Mouse (Mus musculus): ENCODE data around the gene Plekhm3. TPM values are rescaled to one million over a fixed set of nuclear protein-coding genes. Genes with fewer than 3 reads are reported as not detected.
A peak's percentile ranks its signal among the peaks of the same experiment; 100 is the strongest.

Gene Plekhm3
- polyA plus RNA-seq (2014; fragmentation: Nextera tagmentation; extraction: Ambion mirVana) = 8.4 and 9.0 TPM in 2 replicates

GRCm38 (mm10) chr1:64956479-64956961, at the start of gene Plekhm3:
Gene Plekhm3 (minus strand): TSS chr1:64956824.
- peak; percentile 69; the same call in 1 of the 2 replicates for ATAC-seq (ENCODE audit: insufficient number of reproducible peaks, insufficient read depth, low FRiP score, low read depth)
- H3K36me3 ChIP-seq (ENCODE audit: control insufficient read depth, insufficient read depth, low read length) = no peaks in the 10 kb centered on the region
- H3K27ac ChIP-seq (replicated peaks in 1 of 2; ENCODE audit: control insufficient read depth in 1 of 2, insufficient read depth in 1 of 2, low read depth in 2 of 2, low read length in 2 of 2) = peak within 1 kb of the TSS in 1 of 2 experiments; percentile 12; a peak in 1 of 4 replicates
- peak within 1 kb of the TSS; percentile 89 for H3K9ac ChIP-seq (ENCODE audit: low read length)
- under 1% methylated on average over 43 of the region's 43 CpGs for WGBS
- H3K4me2 ChIP-seq (ENCODE audit: low read length) = peak within 1 kb of the TSS; percentile 65
- H3K4me3 ChIP-seq (ENCODE audit: control insufficient read depth in 1 of 2, insufficient read depth in 1 of 2, low read depth in 1 of 2, low read length in 2 of 2) = peak within 1 kb of the TSS; percentile 75 to 93
- no peaks in the 10 kb centered on the region for H3K27me3 ChIP-seq (ENCODE audit: control insufficient read depth, insufficient read depth, low read length)
- H3K4me1 ChIP-seq (ENCODE audit: control insufficient read depth in 2 of 2, insufficient read depth in 2 of 2, low read length in 2 of 2) = no peaks in the 10 kb centered on the region; a peak in 2 of 4 replicates
- H3K9me3 ChIP-seq (ENCODE audit: control insufficient read depth, low read length) = no peaks in the 10 kb centered on the region

- H3K4me2 ChIP-seq (ENCODE audit: low read length) = no peak overlapping the region
- no peak overlapping the region for H3K27ac ChIP-seq (replicated peaks in 1 of 2; ENCODE audit: control insufficient read depth in 1 of 2, insufficient read depth in 1 of 2, low read depth in 2 of 2, low read length in 2 of 2)
- no peak overlapping the region for H3K4me3 ChIP-seq (ENCODE audit: control insufficient read depth in 1 of 2, insufficient read depth in 1 of 2, low read depth in 1 of 2, low read length in 2 of 2)
- no peaks in the 10 kb centered on the region for H3K36me3 ChIP-seq (ENCODE audit: control insufficient read depth, insufficient read depth, low read length)
- H3K9ac ChIP-seq (ENCODE audit: low read length) = no peak overlapping the region
- H3K9me3 ChIP-seq (ENCODE audit: control insufficient read depth, low read length) = peaks cover 6% of the 10 kb centered on the region; the same call in 1 of the 2 replicates
- 88% methylated on average over 6 of the region's 6 CpGs for WGBS
- H3K27me3 ChIP-seq (ENCODE audit: control insufficient read depth, insufficient read depth, low read length) = no peaks in the 10 kb centered on the region
- H3K4me1 ChIP-seq (ENCODE audit: control insufficient read depth in 2 of 2, insufficient read depth in 2 of 2, low read length in 2 of 2) = no peaks in the 10 kb centered on the region
- no peak for ATAC-seq (ENCODE audit: insufficient number of reproducible peaks, insufficient read depth, low FRiP score, low read depth)
These were observed 49.0 kb upstream of the Plekhm3 start for GRCm38 (mm10) chr1:65005575-65005974.

- H3K4me3 ChIP-seq (ENCODE audit: control insufficient read depth in 1 of 2, insufficient read depth in 1 of 2, low read depth in 1 of 2, low read length in 2 of 2) = no peak overlapping the region
- WGBS = 37% methylated on average over 4 of the region's 4 CpGs
- no peaks in the 10 kb centered on the region for H3K4me1 ChIP-seq (ENCODE audit: control insufficient read depth in 2 of 2, insufficient read depth in 2 of 2, low read length in 2 of 2)
- H3K27me3 ChIP-seq (ENCODE audit: control insufficient read depth, insufficient read depth, low read length) = no peaks in the 10 kb centered on the region
- peaks cover 6% of the 10 kb centered on the region; the same call in 1 of the 2 replicates for H3K9me3 ChIP-seq (ENCODE audit: control insufficient read depth, low read length)
- H3K27ac ChIP-seq (replicated peaks in 1 of 2; ENCODE audit: control insufficient read depth in 1 of 2, insufficient read depth in 1 of 2, low read depth in 2 of 2, low read length in 2 of 2) = no peak overlapping the region
- ATAC-seq (ENCODE audit: insufficient number of reproducible peaks, insufficient read depth, low FRiP score, low read depth) = no peak
- H3K36me3 ChIP-seq (ENCODE audit: control insufficient read depth, insufficient read depth, low read length) = no peaks in the 10 kb centered on the region
- no peak overlapping the region for H3K4me2 ChIP-seq (ENCODE audit: low read length)
- H3K9ac ChIP-seq (ENCODE audit: low read length) = no peak overlapping the region
These were observed 47.9 kb upstream of the Plekhm3 start for GRCm38 (mm10) chr1:65004526-65004925.

- H3K36me3 ChIP-seq (ENCODE audit: control insufficient read depth, insufficient read depth, low read length) = no peaks in the 10 kb centered on the region
- no peaks in the 10 kb centered on the region for H3K27me3 ChIP-seq (ENCODE audit: control insufficient read depth, insufficient read depth, low read length)
- H3K9me3 ChIP-seq (ENCODE audit: control insufficient read depth, low read length) = no peaks in the 10 kb centered on the region
- H3K4me2 ChIP-seq (ENCODE audit: low read length) = no peak overlapping the region
- no peak for ATAC-seq (ENCODE audit: insufficient number of reproducible peaks, insufficient read depth, low FRiP score, low read depth)
- no peaks in the 10 kb centered on the region for H3K4me1 ChIP-seq (ENCODE audit: control insufficient read depth in 2 of 2, insufficient read depth in 2 of 2, low read length in 2 of 2)
- WGBS = 66% methylated on average over 4 of the region's 4 CpGs
- H3K4me3 ChIP-seq (ENCODE audit: control insufficient read depth in 1 of 2, insufficient read depth in 1 of 2, low read depth in 1 of 2, low read length in 2 of 2) = no peak overlapping the region
- H3K27ac ChIP-seq (replicated peaks in 1 of 2; ENCODE audit: control insufficient read depth in 1 of 2, insufficient read depth in 1 of 2, low read depth in 2 of 2, low read length in 2 of 2) = no peak overlapping the region
- no peak overlapping the region for H3K9ac ChIP-seq (ENCODE audit: low read length)
These were observed 36.6 kb upstream of the Plekhm3 start for GRCm38 (mm10) chr1:64993206-64993605.

- no peaks in the 10 kb centered on the region for H3K36me3 ChIP-seq (ENCODE audit: control insufficient read depth, insufficient read depth, low read length)
- H3K4me3 ChIP-seq (ENCODE audit: control insufficient read depth in 1 of 2, insufficient read depth in 1 of 2, low read depth in 1 of 2, low read length in 2 of 2) = no peak overlapping the region
- H3K4me1 ChIP-seq (ENCODE audit: control insufficient read depth in 2 of 2, insufficient read depth in 2 of 2, low read length in 2 of 2) = no peaks in the 10 kb centered on the region
- H3K9me3 ChIP-seq (ENCODE audit: control insufficient read depth, low read length) = no peaks in the 10 kb centered on the region
- no peak overlapping the region for H3K4me2 ChIP-seq (ENCODE audit: low read length)
- H3K9ac ChIP-seq (ENCODE audit: low read length) = no peak overlapping the region
- H3K27me3 ChIP-seq (ENCODE audit: control insufficient read depth, insufficient read depth, low read length) = no peaks in the 10 kb centered on the region
- H3K27ac ChIP-seq (replicated peaks in 1 of 2; ENCODE audit: control insufficient read depth in 1 of 2, insufficient read depth in 1 of 2, low read depth in 2 of 2, low read length in 2 of 2) = no peak overlapping the region
- ATAC-seq (ENCODE audit: insufficient number of reproducible peaks, insufficient read depth, low FRiP score, low read depth) = no peak
These were observed 31.6 kb upstream of the Plekhm3 start for GRCm38 (mm10) chr1:64988176-64988575.

GRCm38 (mm10) chr1:64986120-64986519, 29.5 kb upstream of the Plekhm3 start:
- H3K4me1 ChIP-seq (ENCODE audit: control insufficient read depth in 2 of 2, insufficient read depth in 2 of 2, low read length in 2 of 2) = no peaks in the 10 kb centered on the region
- H3K27ac ChIP-seq (replicated peaks in 1 of 2; ENCODE audit: control insufficient read depth in 1 of 2, insufficient read depth in 1 of 2, low read depth in 2 of 2, low read length in 2 of 2) = no peak overlapping the region
- no peak overlapping the region for H3K4me3 ChIP-seq (ENCODE audit: control insufficient read depth in 1 of 2, insufficient read depth in 1 of 2, low read depth in 1 of 2, low read length in 2 of 2)
- no peak overlapping the region for H3K4me2 ChIP-seq (ENCODE audit: low read length)
- H3K36me3 ChIP-seq (ENCODE audit: control insufficient read depth, insufficient read depth, low read length) = no peaks in the 10 kb centered on the region
- WGBS = 29% methylated on average over 7 of the region's 7 CpGs
- ATAC-seq (ENCODE audit: insufficient number of reproducible peaks, insufficient read depth, low FRiP score, low read depth) = no peak
- H3K9me3 ChIP-seq (ENCODE audit: control insufficient read depth, low read length) = no peaks in the 10 kb centered on the region
- H3K9ac ChIP-seq (ENCODE audit: low read length) = no peak overlapping the region
- no peaks in the 10 kb centered on the region for H3K27me3 ChIP-seq (ENCODE audit: control insufficient read depth, insufficient read depth, low read length)

GRCm38 (mm10) chr1:64983247-64983646, 26.6 kb upstream of the Plekhm3 start:
- no peak for ATAC-seq (ENCODE audit: insufficient number of reproducible peaks, insufficient read depth, low FRiP score, low read depth)
- WGBS = 67% methylated on average over 3 of the region's 3 CpGs
- H3K4me1 ChIP-seq (ENCODE audit: control insufficient read depth in 2 of 2, insufficient read depth in 2 of 2, low read length in 2 of 2) = no peaks in the 10 kb centered on the region
- no peaks in the 10 kb centered on the region for H3K36me3 ChIP-seq (ENCODE audit: control insufficient read depth, insufficient read depth, low read length)
- no peak overlapping the region for H3K4me2 ChIP-seq (ENCODE audit: low read length)
- H3K4me3 ChIP-seq (ENCODE audit: control insufficient read depth in 1 of 2, insufficient read depth in 1 of 2, low read depth in 1 of 2, low read length in 2 of 2) = no peak overlapping the region
- H3K27me3 ChIP-seq (ENCODE audit: control insufficient read depth, insufficient read depth, low read length) = no peaks in the 10 kb centered on the region
- H3K9ac ChIP-seq (ENCODE audit: low read length) = no peak overlapping the region
- H3K9me3 ChIP-seq (ENCODE audit: control insufficient read depth, low read length) = no peaks in the 10 kb centered on the region
- H3K27ac ChIP-seq (replicated peaks in 1 of 2; ENCODE audit: control insufficient read depth in 1 of 2, insufficient read depth in 1 of 2, low read depth in 2 of 2, low read length in 2 of 2) = no peak overlapping the region

GRCm38 (mm10) chr1:64978321-64978799, 21.7 kb upstream of the Plekhm3 start:
- no peak overlapping the region for H3K27ac ChIP-seq (replicated peaks in 1 of 2; ENCODE audit: control insufficient read depth in 1 of 2, insufficient read depth in 1 of 2, low read depth in 2 of 2, low read length in 2 of 2)
- H3K4me3 ChIP-seq (ENCODE audit: control insufficient read depth in 1 of 2, insufficient read depth in 1 of 2, low read depth in 1 of 2, low read length in 2 of 2) = no peak overlapping the region
- no peak for ATAC-seq (ENCODE audit: insufficient number of reproducible peaks, insufficient read depth, low FRiP score, low read depth)

More at GRCm38 (mm10) chr1:64978321-64978799, 21.7 kb upstream of the Plekhm3 start:
- no peaks in the 10 kb centered on the region for H3K36me3 ChIP-seq (ENCODE audit: control insufficient read depth, insufficient read depth, low read length)
- H3K4me1 ChIP-seq (ENCODE audit: control insufficient read depth in 2 of 2, insufficient read depth in 2 of 2, low read length in 2 of 2) = no peaks in the 10 kb centered on the region
- WGBS = 73% methylated on average over 7 of the region's 7 CpGs
- no peak overlapping the region for H3K9ac ChIP-seq (ENCODE audit: low read length)
- H3K4me2 ChIP-seq (ENCODE audit: low read length) = no peak overlapping the region
- no peaks in the 10 kb centered on the region for H3K9me3 ChIP-seq (ENCODE audit: control insufficient read depth, low read length)
- H3K27me3 ChIP-seq (ENCODE audit: control insufficient read depth, insufficient read depth, low read length) = no peaks in the 10 kb centered on the region
